Mouse (Mus musculus) hindbrain, embryonic 12.5 days (tissue): Measurements from ENCODE around the gene Cysltr2. TPM values are rescaled to one million over a fixed set of nuclear protein-coding genes. Genes with fewer than 3 reads are reported as not detected.

ENCODE experiments used
- ATAC-seq: fragments of 200-750 bp; cut with Nextera tagmentation; 2 replicates; pipeline ENCODE4 v1.8.0; 2017; ENCODE audit warnings: moderate TSS enrichment; ENCODE audit not compliant: low FRiP score
- H3K27ac ChIP-seq: fragments of 300-500 bp; sonication (generic); 2 replicates; pipeline ENCODE4 v1.5.1; 2016; ENCODE audit warnings: mild to moderate bottlenecking
- H3K27me3 ChIP-seq: fragments of 300-500 bp; sonication (generic); 2 replicates; pipeline ENCODE4 v1.6.1; 2016; ENCODE audit warnings: mild to moderate bottlenecking
- H3K36me3 ChIP-seq: fragments of 300-500 bp; sonication (generic); 2 replicates; pipeline ENCODE4 v1.6.1; 2016; ENCODE audit warnings: mild to moderate bottlenecking
- H3K4me1 ChIP-seq: fragments of 300-500 bp; sonication (generic); 2 replicates; pipeline ENCODE4 v1.6.1; 2016
- H3K4me2 ChIP-seq: fragments of 300-500 bp; sonication (generic); replicated peaks from 2 replicates; pipeline ENCODE4 v1.6.1; 2016; ENCODE audit warnings: mild to moderate bottlenecking
- H3K4me3 ChIP-seq: fragments of 300-500 bp; sonication (generic); 2 replicates; pipeline ENCODE4 v1.5.1; 2016; ENCODE audit warnings: mild to moderate bottlenecking
- H3K9ac ChIP-seq: fragments of 300-500 bp; sonication (generic); 2 replicates; pipeline ENCODE4 v1.6.1; 2016; ENCODE audit warnings: mild to moderate bottlenecking, moderate library complexity
- H3K9me3 ChIP-seq: fragments of 300-500 bp; sonication (generic); replicated peaks from 2 replicates; pipeline ENCODE4 v1.6.1; 2016; ENCODE audit warnings: mild to moderate bottlenecking
- WGBS: fragments of 180-500 bp; shearing (Covaris S2); methylation state at CpG from one replicate; pipeline ENCODE4 v1.1.7; 2016; 5-methylcytosine and 5-hydroxymethylcytosine counted together
- polyA plus RNA-seq: library from polyadenylated mRNA; unstranded; fragments of >200 nt; fragmentation: Nextera tagmentation; extraction: Ambion mirVana; gene quantifications from 2 replicates; pipeline ENCODE4 v1.2.1, GENCODE M21; 2016

The Cysltr2 gene
- not detected in 2 replicates for polyA plus RNA-seq

DNA sequence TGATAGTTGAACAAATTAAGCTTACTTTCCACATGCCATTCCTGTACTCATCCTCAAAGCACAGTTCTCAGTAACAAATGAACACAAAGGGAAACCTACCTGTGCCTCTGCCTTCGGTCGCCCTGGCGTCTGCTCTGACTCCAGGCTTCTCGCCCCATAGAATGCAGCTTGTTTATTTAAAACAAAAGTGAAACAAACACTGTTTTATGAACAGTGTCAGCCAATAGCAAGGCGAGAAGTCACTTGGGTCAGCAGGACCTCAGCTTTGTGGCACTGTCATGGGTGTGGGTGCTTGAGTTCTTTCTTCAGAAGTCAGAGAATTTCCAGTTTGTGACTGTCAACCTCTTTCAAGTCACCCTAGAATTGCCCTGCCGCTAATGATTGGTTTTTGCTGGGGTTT, at the start of gene Cysltr2:
Gene Cysltr2 (minus strand): TSS at position 178 of the 400 bp plus-strand sequence.
- H3K27ac ChIP-seq, result no peak within 1 kb of the TSS
- WGBS, result 60% methylated on average over 6 of the region's 6 CpGs
- no peak for ATAC-seq
- H3K4me1 ChIP-seq, result no peaks in the 10 kb centered on the region
- no peak within 1 kb of the TSS for H3K9ac ChIP-seq
- H3K4me3 ChIP-seq, result no peak within 1 kb of the TSS
- no peaks in the 10 kb centered on the region for H3K9me3 ChIP-seq
- H3K36me3 ChIP-seq, result no peaks in the 10 kb centered on the region
- no peaks in the 10 kb centered on the region for H3K27me3 ChIP-seq
- no peak within 1 kb of the TSS for H3K4me2 ChIP-seq

DNA sequence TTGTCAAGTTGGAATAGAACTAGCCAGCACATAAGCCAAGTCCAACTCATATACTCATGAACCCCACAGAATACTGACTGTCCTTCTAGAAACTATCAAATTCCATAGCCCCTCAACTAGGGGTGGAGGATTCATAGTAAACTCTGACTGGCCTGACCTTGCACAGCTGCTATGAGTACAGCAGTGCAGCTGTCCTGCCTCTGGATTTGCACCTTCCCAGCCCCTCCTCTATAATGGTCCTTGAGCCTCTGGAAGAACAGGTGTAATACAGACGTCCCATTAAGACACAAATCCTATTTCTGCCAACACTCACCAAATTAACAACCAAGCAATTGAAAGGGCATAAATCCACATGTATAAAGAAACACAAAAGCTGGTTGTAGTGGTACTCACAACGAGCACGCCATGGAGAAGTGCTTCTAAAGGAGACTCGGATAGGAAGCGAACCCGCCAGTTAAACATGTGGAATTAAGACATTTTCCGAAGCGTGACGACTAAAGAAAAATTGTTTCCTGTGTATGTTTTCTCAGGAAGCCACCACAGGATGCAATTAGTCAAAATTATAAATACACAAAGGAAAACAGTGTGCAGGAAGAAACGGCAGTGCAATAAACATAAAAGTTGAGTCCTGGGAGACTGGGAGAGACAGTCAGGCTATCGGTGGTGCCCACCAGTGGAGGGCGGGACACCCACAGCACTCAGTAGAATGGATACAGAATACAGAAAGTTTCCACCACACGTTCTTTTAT, 46.1 kb upstream of the Cysltr2 start:
- no peak overlapping the region for H3K4me3 ChIP-seq
- H3K9me3 ChIP-seq, result no peaks in the 10 kb centered on the region
- no peaks in the 10 kb centered on the region for H3K4me1 ChIP-seq
- WGBS, result 86% methylated on average over 13 of the region's 13 CpGs
- no peak overlapping the region for H3K4me2 ChIP-seq
- no peak overlapping the region for H3K9ac ChIP-seq
- no peaks in the 10 kb centered on the region for H3K36me3 ChIP-seq
- H3K27ac ChIP-seq, result no peak overlapping the region
- no peak for ATAC-seq
- no peaks in the 10 kb centered on the region for H3K27me3 ChIP-seq

DNA sequence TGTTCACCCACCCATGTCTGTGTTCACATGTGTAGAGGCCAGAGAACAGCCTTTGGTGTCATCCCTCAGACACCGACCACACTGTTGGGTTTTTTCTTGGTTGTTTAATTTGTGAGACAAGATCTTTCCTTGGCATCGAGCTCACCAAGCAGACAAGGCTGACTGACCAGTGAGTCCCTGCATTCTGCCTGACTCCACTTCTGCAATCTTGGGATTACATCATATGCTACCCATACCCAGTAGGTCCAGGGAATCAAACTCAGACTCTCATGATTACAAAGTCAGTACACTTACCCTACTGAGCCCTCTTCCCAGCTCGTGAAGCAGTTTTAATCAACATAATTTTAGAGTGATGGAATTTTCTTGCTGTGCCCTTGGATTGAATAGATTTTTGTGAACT, 44.0 kb upstream of the Cysltr2 start:
- Histone ChIP-seq H3K4me1 (no peaks in the 10 kb centered on the region), H3K4me2 (no peak overlapping the region), H3K36me3 (no peaks in the 10 kb centered on the region), H3K9me3 (no peaks in the 10 kb centered on the region), H3K27ac (no peak overlapping the region), H3K4me3 (no peak overlapping the region), H3K27me3 (no peaks in the 10 kb centered on the region), H3K9ac (no peak overlapping the region)
- ATAC-seq, result no peak
- 93% methylated on average over 3 of the region's 3 CpGs for WGBS

DNA sequence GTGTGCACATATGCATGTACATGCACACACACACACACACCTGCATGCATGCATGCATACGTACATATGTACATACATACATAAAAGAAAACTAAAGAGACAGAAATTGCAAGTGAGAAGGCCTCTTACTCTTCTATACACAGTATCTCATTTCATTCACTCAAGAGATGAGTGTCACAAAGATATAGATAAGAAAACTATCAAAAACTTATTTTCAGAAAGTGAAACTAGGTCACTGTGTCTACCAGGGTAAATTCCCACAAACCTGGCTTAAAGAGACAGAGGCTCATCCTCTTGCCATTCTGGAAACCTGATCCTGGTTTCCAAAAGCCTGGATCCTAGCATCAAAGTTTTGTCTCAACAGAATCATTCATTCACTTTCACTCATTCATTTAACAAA, 39.3 kb upstream of the Cysltr2 start:
- no peaks in the 10 kb centered on the region for H3K9me3 ChIP-seq
- ATAC-seq, result no peak
- H3K27me3 ChIP-seq, result no peaks in the 10 kb centered on the region
- H3K36me3 ChIP-seq, result no peaks in the 10 kb centered on the region
- 93% methylated on average over 1 of the region's 1 CpGs for WGBS
- no peak overlapping the region for H3K4me2 ChIP-seq
- H3K27ac ChIP-seq, result no peak overlapping the region
- H3K9ac ChIP-seq, result no peak overlapping the region
- H3K4me3 ChIP-seq, result no peak overlapping the region
- no peaks in the 10 kb centered on the region for H3K4me1 ChIP-seq

DNA sequence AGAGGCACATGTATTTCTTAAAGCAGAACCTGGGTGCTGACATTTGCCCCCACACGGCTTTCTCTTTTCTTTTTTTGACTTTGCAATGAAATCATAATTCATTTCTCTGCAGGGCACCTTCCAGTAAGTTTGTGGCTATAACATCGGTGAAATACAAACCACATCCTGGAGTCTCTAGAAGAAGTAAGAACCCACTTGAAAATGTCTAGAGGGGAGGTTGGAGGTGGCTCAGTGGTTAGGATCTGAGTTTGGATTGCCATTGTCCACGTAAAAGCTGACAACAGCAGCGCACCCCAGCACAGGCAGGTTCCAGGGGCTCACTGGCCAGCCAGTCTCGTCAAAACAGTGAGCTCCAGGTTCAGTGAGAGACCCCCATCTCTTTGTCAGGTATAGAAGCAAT, 38.8 kb upstream of the Cysltr2 start:
- H3K9me3 ChIP-seq, result no peaks in the 10 kb centered on the region
- no peak overlapping the region for H3K27ac ChIP-seq
- H3K4me3 ChIP-seq, result no peak overlapping the region
- no peak overlapping the region for H3K4me2 ChIP-seq
- no peaks in the 10 kb centered on the region for H3K36me3 ChIP-seq
- H3K27me3 ChIP-seq, result no peaks in the 10 kb centered on the region
- WGBS, result 86% methylated on average over 5 of the region's 5 CpGs
- ATAC-seq, result no peak
- H3K9ac ChIP-seq, result no peak overlapping the region
- no peaks in the 10 kb centered on the region for H3K4me1 ChIP-seq

DNA sequence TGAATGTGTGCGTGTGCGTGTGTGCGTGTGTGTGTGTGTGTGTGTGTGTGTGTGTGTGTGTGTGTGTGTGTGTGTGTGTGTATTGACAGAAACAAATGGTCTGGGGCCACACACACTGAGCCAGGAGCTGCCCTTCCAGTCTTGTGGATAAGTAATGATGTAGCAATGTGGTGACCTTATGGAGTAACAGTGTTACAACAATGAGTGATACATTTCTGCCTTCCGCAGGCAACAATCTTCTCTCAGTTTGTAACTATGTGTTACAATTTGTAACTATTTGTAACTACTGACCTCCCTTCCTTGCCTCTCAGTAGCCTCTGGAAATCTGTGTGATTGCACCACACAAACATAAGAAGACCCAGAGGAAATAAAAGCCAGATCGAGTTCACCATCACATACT, 38.3 kb upstream of the Cysltr2 start:
- H3K9ac ChIP-seq, result no peak overlapping the region
- ATAC-seq, result no peak
- H3K4me2 ChIP-seq, result no peak overlapping the region
- WGBS, result 85% methylated on average over 5 of the region's 5 CpGs
- H3K36me3 ChIP-seq, result no peaks in the 10 kb centered on the region
- no peak overlapping the region for H3K27ac ChIP-seq
- no peak overlapping the region for H3K4me3 ChIP-seq
- H3K9me3 ChIP-seq, result no peaks in the 10 kb centered on the region
- no peaks in the 10 kb centered on the region for H3K27me3 ChIP-seq
- no peaks in the 10 kb centered on the region for H3K4me1 ChIP-seq

DNA sequence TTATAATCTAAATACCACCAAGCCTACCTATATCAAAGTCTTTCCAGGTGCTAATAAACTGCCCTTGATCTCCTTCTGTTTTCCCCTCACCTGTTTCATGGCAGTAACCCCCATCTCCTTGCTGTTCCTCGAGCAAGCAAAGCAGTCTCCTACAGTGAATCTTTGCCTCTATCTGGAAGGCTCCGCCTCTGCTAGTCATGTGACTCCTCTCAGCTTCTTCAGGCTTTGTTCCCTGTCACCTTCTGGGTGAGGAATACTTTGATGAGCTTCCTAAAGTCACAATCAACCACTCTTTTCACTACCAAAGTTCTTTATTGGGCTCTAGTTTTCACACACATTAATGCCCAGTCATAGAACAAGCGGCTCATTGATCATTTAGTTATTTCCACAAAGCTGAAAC, 37.5 kb upstream of the Cysltr2 start:
- no peaks in the 10 kb centered on the region for H3K4me1 ChIP-seq
- ATAC-seq, result no peak
- H3K9ac ChIP-seq, result no peak overlapping the region
- H3K36me3 ChIP-seq, result no peaks in the 10 kb centered on the region
- no peak overlapping the region for H3K27ac ChIP-seq
- H3K4me2 ChIP-seq, result no peak overlapping the region
- no peaks in the 10 kb centered on the region for H3K9me3 ChIP-seq
- no peaks in the 10 kb centered on the region for H3K27me3 ChIP-seq
- WGBS, result 63% methylated on average over 3 of the region's 3 CpGs
- H3K4me3 ChIP-seq, result no peak overlapping the region

DNA sequence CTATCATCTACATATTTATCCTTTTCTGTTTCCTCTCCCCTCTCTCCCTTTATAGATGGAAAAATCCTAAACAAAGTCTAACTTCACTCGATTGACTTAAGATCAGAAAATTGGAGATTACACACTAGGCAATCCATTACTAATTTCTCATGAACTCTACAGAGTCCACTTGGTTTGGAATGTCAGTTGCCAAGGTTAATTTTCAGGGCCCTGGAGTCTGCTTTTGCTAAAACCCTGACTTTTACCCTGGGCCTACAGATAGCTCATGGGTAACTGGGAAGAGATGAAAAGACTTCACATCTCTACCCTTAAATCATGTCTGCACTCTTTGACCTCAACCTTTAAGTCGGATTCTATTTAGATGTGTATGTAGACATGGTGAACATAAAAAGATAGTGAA, 34.6 kb upstream of the Cysltr2 start:
- Histone ChIP-seq H3K27me3 (no peaks in the 10 kb centered on the region), H3K4me1 (no peaks in the 10 kb centered on the region), H3K36me3 (no peaks in the 10 kb centered on the region), H3K9ac (no peak overlapping the region), H3K27ac (no peak overlapping the region), H3K9me3 (no peaks in the 10 kb centered on the region), H3K4me3 (no peak overlapping the region), H3K4me2 (no peak overlapping the region)
- 89% methylated on average over 2 of the region's 2 CpGs for WGBS
- no peak for ATAC-seq

DNA sequence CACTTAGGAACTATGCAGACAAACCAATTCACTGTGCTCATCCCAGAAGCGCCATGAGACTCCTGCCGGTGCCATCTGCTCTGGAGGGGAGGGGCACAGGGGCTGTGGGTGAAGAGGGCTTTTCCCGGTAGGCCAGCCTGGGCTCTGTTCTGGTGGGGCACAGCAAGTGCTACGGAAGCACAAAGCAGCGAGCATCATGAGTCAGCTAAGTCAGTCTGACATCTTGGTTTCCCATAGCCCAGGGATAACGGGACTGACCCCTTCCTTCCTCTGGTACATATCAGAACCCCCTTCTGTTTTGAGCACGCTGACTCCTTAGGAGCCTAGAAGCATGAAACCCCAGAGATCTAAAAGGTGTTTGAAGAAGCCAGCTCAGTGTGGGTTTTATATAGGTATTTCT, 15.5 kb upstream of the Cysltr2 start:
- no peak overlapping the region for H3K4me2 ChIP-seq
- no peaks in the 10 kb centered on the region for H3K36me3 ChIP-seq
- ATAC-seq, result no peak
- H3K4me3 ChIP-seq, result no peak overlapping the region
- H3K27ac ChIP-seq, result no peak overlapping the region
- H3K4me1 ChIP-seq, result no peaks in the 10 kb centered on the region
- H3K9ac ChIP-seq, result no peak overlapping the region
- no peaks in the 10 kb centered on the region for H3K27me3 ChIP-seq
- no peaks in the 10 kb centered on the region for H3K9me3 ChIP-seq
- WGBS, result 72% methylated on average over 7 of the region's 7 CpGs

DNA sequence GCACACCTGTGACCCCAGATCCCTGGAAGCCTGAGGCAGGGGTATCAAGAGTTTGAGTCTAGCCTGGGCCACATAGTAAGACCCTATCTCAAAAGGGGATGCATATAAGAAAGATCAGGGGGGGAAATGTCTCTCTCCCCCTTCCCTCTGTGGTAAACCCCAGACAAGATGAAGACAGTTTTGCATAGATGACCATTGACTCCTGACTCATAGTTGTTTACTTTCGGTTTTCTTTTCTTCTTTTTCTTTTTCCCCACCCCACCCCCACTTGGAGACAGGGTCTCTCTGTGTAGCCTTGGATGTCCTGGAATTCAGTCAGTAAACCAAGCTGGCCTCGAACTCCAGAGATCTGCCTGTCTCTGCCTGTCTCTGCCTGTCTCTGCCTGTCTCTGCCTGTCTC, 9.8 kb upstream of the Cysltr2 start:
- WGBS, result 90% methylated on average over 2 of the region's 2 CpGs
- H3K9ac ChIP-seq, result no peak overlapping the region

DNA sequence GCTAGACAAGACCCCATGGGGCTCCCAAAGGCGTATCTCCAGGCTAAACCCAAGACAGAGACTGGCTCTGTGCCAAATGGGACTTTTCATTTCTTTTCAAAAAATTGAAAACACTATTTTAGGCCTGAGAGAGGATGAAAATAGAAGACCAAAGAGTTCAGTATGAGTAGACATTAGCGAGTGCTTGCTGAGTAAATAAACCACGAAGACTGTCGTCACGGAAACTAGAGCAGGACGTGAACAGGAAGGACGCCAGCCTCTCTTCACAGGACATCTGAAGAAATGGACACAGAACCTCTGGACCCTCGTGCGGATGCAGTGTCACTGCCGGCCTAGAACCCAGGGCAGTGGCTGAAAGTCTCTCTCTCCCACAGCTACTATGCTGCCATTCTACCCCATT, 8.8 kb upstream of the Cysltr2 start:
- H3K9me3 ChIP-seq, result no peaks in the 10 kb centered on the region
- H3K4me3 ChIP-seq, result no peak overlapping the region
- H3K36me3 ChIP-seq, result no peaks in the 10 kb centered on the region
- ATAC-seq, result no peak
- no peak overlapping the region for H3K4me2 ChIP-seq
- H3K27ac ChIP-seq, result no peak overlapping the region
- no peaks in the 10 kb centered on the region for H3K27me3 ChIP-seq
- no peak overlapping the region for H3K9ac ChIP-seq
- WGBS, result 78% methylated on average over 10 of the region's 10 CpGs
- H3K4me1 ChIP-seq, result no peaks in the 10 kb centered on the region

More for the DNA sequence above, 9.8 kb upstream of the Cysltr2 start:
- H3K4me2 ChIP-seq, result no peak overlapping the region
- no peak overlapping the region for H3K27ac ChIP-seq
- no peaks in the 10 kb centered on the region for H3K4me1 ChIP-seq
- H3K9me3 ChIP-seq, result no peaks in the 10 kb centered on the region
- ATAC-seq, result no peak
- H3K27me3 ChIP-seq, result no peaks in the 10 kb centered on the region
- H3K36me3 ChIP-seq, result no peaks in the 10 kb centered on the region
- H3K4me3 ChIP-seq, result no peak overlapping the region

DNA sequence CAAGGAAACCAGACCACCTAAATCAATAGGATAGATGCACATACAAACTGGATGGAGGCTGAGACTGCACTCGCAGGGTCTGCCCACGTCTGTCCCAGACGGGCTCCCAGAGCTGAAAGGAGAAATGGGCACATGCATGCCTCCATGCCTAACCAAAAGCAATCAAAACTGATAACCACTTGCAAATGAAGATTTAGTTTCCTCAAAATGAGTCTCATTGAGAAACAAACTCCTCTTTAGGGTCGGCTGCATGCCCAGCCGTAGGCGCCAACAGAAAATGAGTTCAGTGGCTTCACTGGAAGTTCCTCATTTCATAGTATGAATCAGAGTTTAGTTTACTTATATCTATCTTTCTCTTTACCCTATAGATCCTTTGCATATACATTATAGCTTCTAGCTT, 7.9 kb upstream of the Cysltr2 start:
- WGBS, result 95% methylated on average over 6 of the region's 6 CpGs

DNA sequence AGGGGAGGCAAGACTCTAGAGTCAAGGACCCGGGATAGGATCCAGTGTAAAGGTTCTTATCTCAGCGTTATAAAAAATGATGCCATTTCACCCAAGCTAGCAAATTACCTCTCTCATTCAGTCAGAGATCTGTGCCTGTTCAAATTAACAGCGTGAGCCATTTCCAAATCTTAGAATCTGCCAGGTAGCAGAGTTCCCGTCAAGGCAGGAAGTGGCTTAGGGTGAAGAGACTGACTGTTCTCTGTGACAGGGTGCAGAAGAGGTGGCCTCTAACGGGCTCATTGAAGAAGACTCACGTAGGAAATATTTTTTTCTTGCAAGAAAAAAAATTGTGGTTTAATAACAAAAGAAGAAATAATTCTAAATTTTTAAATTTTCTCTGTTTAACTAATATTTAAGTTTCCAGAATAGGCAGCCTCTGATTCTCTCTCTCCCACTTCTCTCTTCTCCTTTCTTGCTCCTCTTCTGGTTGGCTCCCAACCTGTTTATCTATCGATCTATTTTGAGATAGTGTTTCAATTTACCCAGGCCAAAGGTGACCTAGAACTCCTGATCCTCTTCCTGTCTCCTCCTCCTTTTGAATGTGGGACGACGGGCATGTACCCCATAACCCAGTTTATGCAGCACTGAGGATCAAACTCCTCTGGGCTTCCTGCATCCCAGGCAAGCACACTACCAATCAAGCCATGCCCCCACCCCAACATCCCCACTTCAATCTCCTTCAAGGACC, 3.5 kb downstream of the Cysltr2 start:
- ATAC-seq, result no peak
- 82% methylated on average over 9 of the region's 9 CpGs for WGBS
- H3K27me3 ChIP-seq, result no peaks in the 10 kb centered on the region
- no peak overlapping the region for H3K4me3 ChIP-seq
- no peaks in the 10 kb centered on the region for H3K9me3 ChIP-seq
- H3K27ac ChIP-seq, result no peak overlapping the region
- no peak overlapping the region for H3K4me2 ChIP-seq
- H3K9ac ChIP-seq, result no peak overlapping the region
- H3K4me1 ChIP-seq, result no peaks in the 10 kb centered on the region
- no peaks in the 10 kb centered on the region for H3K36me3 ChIP-seq

More for the DNA sequence above, 7.9 kb upstream of the Cysltr2 start:
- no peaks in the 10 kb centered on the region for H3K36me3 ChIP-seq
- no peaks in the 10 kb centered on the region for H3K9me3 ChIP-seq
- H3K4me2 ChIP-seq, result no peak overlapping the region
- no peak overlapping the region for H3K27ac ChIP-seq
- H3K27me3 ChIP-seq, result no peaks in the 10 kb centered on the region
- no peak overlapping the region for H3K4me3 ChIP-seq
- H3K4me1 ChIP-seq, result no peaks in the 10 kb centered on the region
- no peak for ATAC-seq
- no peak overlapping the region for H3K9ac ChIP-seq
